Mouse (Mus musculus): ENCODE results near the gene Stac. TPM values are rescaled to one million over a fixed set of nuclear protein-coding genes. Genes with fewer than 3 reads are reported as not detected.

Stac gene
- polyA plus RNA-seq, 1 experiment from 2014 or later, result 1.7 TPM

DNA sequence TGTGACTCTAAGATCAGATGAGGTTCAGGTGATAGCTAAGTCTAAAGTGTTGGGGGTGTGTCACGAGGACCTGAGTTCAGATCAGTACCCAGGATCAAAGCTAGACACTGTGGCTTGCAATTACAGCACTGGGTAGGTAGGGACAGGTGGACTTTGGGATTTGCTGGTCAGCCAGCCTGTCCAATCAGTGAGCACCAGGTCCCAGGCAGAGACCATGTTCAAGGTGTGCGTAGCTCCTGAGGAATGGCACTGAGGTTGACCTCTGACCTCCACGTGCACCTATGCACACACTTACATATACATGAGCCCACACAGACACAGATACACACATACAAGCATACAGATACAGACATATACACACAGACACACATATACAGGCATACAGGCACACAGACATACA, 174.6 kb downstream of the Stac start:
- no peaks in the 10 kb centered on the region for H3K9me3 ChIP-seq (ENCODE audit: control insufficient read depth)
- no peak overlapping the region for H3K4me2 ChIP-seq (replicated peaks; ENCODE audit: low read depth)
- TF ChIP-seq CTCF (IDR thresholded peaks at IDR 0.05; ENCODE audit: low read depth), result no peak
- 75% methylated on average over 3 of the region's 3 CpGs for WGBS
- H3K9ac ChIP-seq (ENCODE audit: low read depth, low read length), result no peak overlapping the region
- no peak overlapping the region for H3K27ac ChIP-seq (ENCODE audit: low read depth, low read length)
- no peak overlapping the region for H3K4me3 ChIP-seq (ENCODE audit: low read depth, low read length)
- no peak for ATAC-seq
- H3K36me3 ChIP-seq (ENCODE audit: control insufficient read depth, insufficient read depth), result no peaks in the 10 kb centered on the region
- H3K27me3 ChIP-seq (replicated peaks; ENCODE audit: control insufficient read depth, insufficient read depth, low read length), result no peaks in the 10 kb centered on the region
- no peaks in the 10 kb centered on the region for H3K4me1 ChIP-seq (replicated peaks; ENCODE audit: control insufficient read depth, insufficient read depth, low read length)

DNA sequence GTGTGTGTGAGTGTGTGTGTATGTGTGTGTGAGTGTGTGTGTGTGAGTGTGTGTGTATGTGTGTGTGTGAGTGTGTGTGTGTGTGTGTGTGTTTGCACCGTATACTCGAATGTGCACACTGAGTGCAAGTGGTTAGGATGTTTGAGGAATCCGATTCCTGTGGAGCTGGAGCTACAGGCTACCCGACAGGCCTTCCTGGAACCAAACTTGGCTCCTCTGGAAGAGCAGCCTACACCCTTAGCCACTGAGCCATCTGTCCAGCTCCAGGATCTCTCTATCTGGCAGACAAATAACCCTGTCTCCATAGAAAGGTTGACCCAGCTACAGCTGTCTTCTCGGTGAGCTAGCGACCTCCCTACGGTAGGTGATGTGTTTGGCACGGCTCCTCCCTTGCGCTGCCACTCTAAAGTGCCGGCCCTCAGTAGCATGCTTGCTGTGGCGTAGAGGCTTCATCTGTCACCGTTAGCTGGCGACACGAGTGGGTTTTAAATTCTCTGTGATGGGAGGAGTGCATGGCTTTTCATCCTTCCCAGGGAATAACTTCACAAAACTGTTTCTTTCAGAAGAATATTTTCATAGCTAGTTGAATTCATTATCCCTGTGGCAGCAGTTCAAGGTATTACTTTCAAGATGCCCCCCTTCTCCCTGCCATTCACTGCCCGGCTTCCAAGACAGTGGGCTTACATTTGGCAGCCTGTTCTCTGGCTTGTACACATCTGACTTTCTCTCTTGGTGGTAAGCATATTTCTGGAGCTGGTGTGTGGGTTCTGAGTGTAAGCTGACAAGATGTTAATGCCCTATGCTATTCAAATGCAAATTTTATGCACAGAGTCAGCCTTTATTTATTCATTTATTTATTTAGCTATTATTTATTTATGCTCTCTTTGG, 175.3 kb downstream of the Stac start:
- Histone ChIP-seq H3K36me3 (ENCODE audit: control insufficient read depth, insufficient read depth) (no peaks in the 10 kb centered on the region), H3K4me1 (replicated peaks; ENCODE audit: control insufficient read depth, insufficient read depth, low read length) (no peaks in the 10 kb centered on the region), H3K9me3 (ENCODE audit: control insufficient read depth) (no peaks in the 10 kb centered on the region), H3K27ac (ENCODE audit: low read depth, low read length) (no peak overlapping the region), H3K4me3 (ENCODE audit: low read depth, low read length) (no peak overlapping the region), H3K4me2 (replicated peaks; ENCODE audit: low read depth) (no peak overlapping the region), H3K27me3 (replicated peaks; ENCODE audit: control insufficient read depth, insufficient read depth, low read length) (no peaks in the 10 kb centered on the region), H3K9ac (ENCODE audit: low read depth, low read length) (no peak overlapping the region)
- no peak for ATAC-seq
- no peak for TF ChIP-seq CTCF (IDR thresholded peaks at IDR 0.05; ENCODE audit: low read depth)
- WGBS, result 77% methylated on average over 15 of the region's 15 CpGs
